Mouse (Mus musculus) E14TG2a.4 (cell line): Measurements from ENCODE around the gene Ccnb1.
A peak's percentile ranks its signal among the peaks of the same experiment; 100 is the strongest.

Experiments used
- H3K27me3 ChIP-seq: 2 replicates; pipeline ENCODE4 v1.6.1; 2014; ENCODE audit warnings: low read length, control low read depth; ENCODE audit not compliant: insufficient read depth
- H3K36me3 ChIP-seq: 2 replicates; pipeline ENCODE4 v1.6.1; 2014; ENCODE audit warnings: low read length, control low read depth; ENCODE audit not compliant: insufficient read depth
- H3K4me1 ChIP-seq: replicated peaks from 2 replicates; pipeline ENCODE4 v1.6.1; 2014; ENCODE audit warnings: low read depth, low read length, control low read depth
- H3K4me3 ChIP-seq: replicated peaks from 2 replicates; pipeline ENCODE4 v1.5.1; 2014; ENCODE audit warnings: mild to moderate bottlenecking, low read length
- H3K9me3 ChIP-seq: 2 replicates; pipeline ENCODE4 v1.6.1; 2014; ENCODE audit warnings: low read length, control low read depth
- CTCF ChIP-seq: conservative IDR thresholded peaks from 2 replicates; pipeline ENCODE4 v1.5.1; 2014; ENCODE audit warnings: low read length
- NANOG ChIP-seq: IDR thresholded peaks from 2 replicates; pipeline ENCODE4 v1.6.1; 2014; ENCODE audit warnings: borderline replicate concordance, low read length, mixed read lengths
- POU5F1 ChIP-seq: IDR thresholded peaks from 2 replicates; pipeline ENCODE4 v1.6.1; 2014; ENCODE audit warnings: low read length, borderline replicate concordance

The Ccnb1 gene

GRCm38 (mm10) chr13:100786414-100786867 lies at the start of gene Ccnb1:
Gene Ccnb1, minus strand, starts transcription at chr13:100786570.
- Histone ChIP-seq H3K27me3 (no peaks in the 10 kb centered on the region), H3K4me3 (peak within 1 kb of the TSS; percentile 100), H3K36me3 (peaks cover 42% of the 10 kb centered on the region), H3K4me1 (peaks cover 64% of the 10 kb centered on the region), H3K9me3 (no peaks in the 10 kb centered on the region)
- no peak for TF ChIP-seq NANOG
- no peak for TF ChIP-seq CTCF
- no peak for TF ChIP-seq POU5F1

GRCm38 (mm10) chr13:100834777-100835176 lies 48.4 kb upstream of the Ccnb1 start:
- no peak for TF ChIP-seq POU5F1

GRCm38 (mm10) chr13:100833640-100834002 lies 47.3 kb upstream of the Ccnb1 start:
- Histone ChIP-seq H3K4me1 (peaks cover 26% of the 10 kb centered on the region), H3K4me3 (peak overlapping the region; percentile 99; the same call in 1 of the 2 replicates), H3K9me3 (no peaks in the 10 kb centered on the region), H3K27me3 (peaks cover 28% of the 10 kb centered on the region), H3K36me3 (peaks cover 6% of the 10 kb centered on the region)
- TF ChIP-seq NANOG: no peak
- no peak for TF ChIP-seq CTCF
- no peak for TF ChIP-seq POU5F1

More at GRCm38 (mm10) chr13:100834777-100835176, 48.4 kb upstream of the Ccnb1 start:
- Histone ChIP-seq H3K4me1 (peaks cover 25% of the 10 kb centered on the region), H3K4me3 (no peak overlapping the region), H3K36me3 (0 out of 2 replicates have a peak, but pooled peaks cover under 1% of the 10 kb centered on the region), H3K9me3 (no peaks in the 10 kb centered on the region), H3K27me3 (peaks cover 31% of the 10 kb centered on the region)

- Histone ChIP-seq H3K4me1 (peaks cover 26% of the 10 kb centered on the region), H3K9me3 (no peaks in the 10 kb centered on the region), H3K27me3 (peaks cover 28% of the 10 kb centered on the region), H3K36me3 (peaks cover 11% of the 10 kb centered on the region), H3K4me3 (peak within 1 kb of the TSS; percentile 99)
- peak; percentile 65 for TF ChIP-seq CTCF
- TF ChIP-seq NANOG: no peak
Observed at GRCm38 (mm10) chr13:100832741-100833639, 46.6 kb upstream of the Ccnb1 start, which contains the start of gene Slc30a5. Gene Slc30a5, minus strand, starts transcription at chr13:100833427.

- Histone ChIP-seq H3K9me3 (no peaks in the 10 kb centered on the region), H3K27me3 (peaks cover 24% of the 10 kb centered on the region), H3K4me3 (peak overlapping the region; percentile 99), H3K36me3 (peaks cover 18% of the 10 kb centered on the region), H3K4me1 (peaks cover 26% of the 10 kb centered on the region)
- no peak for TF ChIP-seq POU5F1
- TF ChIP-seq CTCF: no peak
- TF ChIP-seq NANOG: no peak
Observed at GRCm38 (mm10) chr13:100832188-100832587, 45.8 kb upstream of the Ccnb1 start.

- TF ChIP-seq NANOG: no peak
- TF ChIP-seq CTCF: no peak
- no peak for TF ChIP-seq POU5F1
- Histone ChIP-seq H3K4me1 (peaks cover 26% of the 10 kb centered on the region), H3K36me3 (peaks cover 26% of the 10 kb centered on the region), H3K4me3 (no peak overlapping the region), H3K27me3 (peaks cover 13% of the 10 kb centered on the region), H3K9me3 (no peaks in the 10 kb centered on the region)
Observed at GRCm38 (mm10) chr13:100831123-100831522, 44.8 kb upstream of the Ccnb1 start.

GRCm38 (mm10) chr13:100825627-100826410 lies 39.4 kb upstream of the Ccnb1 start:
- Histone ChIP-seq H3K4me3 (no peak overlapping the region), H3K27me3 (no peaks in the 10 kb centered on the region), H3K9me3 (no peaks in the 10 kb centered on the region), H3K4me1 (peaks cover 14% of the 10 kb centered on the region), H3K36me3 (peaks cover 78% of the 10 kb centered on the region)
- TF ChIP-seq POU5F1 (no peak), NANOG (no peak), CTCF (no peak)

- H3K27me3 ChIP-seq: no peaks in the 10 kb centered on the region
- no peak overlapping the region for H3K4me3 ChIP-seq
- peaks cover 86% of the 10 kb centered on the region for H3K36me3 ChIP-seq
- H3K9me3 ChIP-seq: no peaks in the 10 kb centered on the region
- no peak for TF ChIP-seq POU5F1
- TF ChIP-seq CTCF: no peak
- no peak for TF ChIP-seq NANOG
- peaks cover 9% of the 10 kb centered on the region; the same call in 1 of the 2 replicates for H3K4me1 ChIP-seq
Observed at GRCm38 (mm10) chr13:100824916-100825315, 38.5 kb upstream of the Ccnb1 start.

- peaks cover 89% of the 10 kb centered on the region for H3K36me3 ChIP-seq
- H3K9me3 ChIP-seq: no peaks in the 10 kb centered on the region
- H3K4me3 ChIP-seq: no peak overlapping the region
- TF ChIP-seq NANOG (no peak), CTCF (no peak), POU5F1 (no peak)
- H3K27me3 ChIP-seq: no peaks in the 10 kb centered on the region
- peaks cover 10% of the 10 kb centered on the region; the same call in 1 of the 2 replicates for H3K4me1 ChIP-seq
Observed at GRCm38 (mm10) chr13:100824306-100824705, 37.9 kb upstream of the Ccnb1 start.
